In genomic region chr15:98780075-98780474, GRCm38 (mm10) we compare ENCODE assay signal across 16 mouse cellular contexts. TPM values are rescaled to one million over a fixed set of nuclear protein-coding genes. Genes with fewer than 3 reads are reported as not detected.
A peak's percentile ranks its signal among the peaks of the same experiment; 100 is the strongest.
DNase-seq lines count a peak whose midpoint lies in the region; ATAC-seq lines count a peak whose summit lies in the region.
"Had no signal": no experiment of that assay in that cellular context is flagged by ENCODE, and none has a peak within 500 bp of the region (broad histone marks: within the 10 kb centered on the region; RNA-seq: fewer than 3 reads in every experiment).

No protein-coding gene starts in this region.

- H3K27me3 ChIP-seq in midbrain, embryonic 11.5 days (ENCODE audit: control insufficient read depth, insufficient read depth, low read length): peaks cover 74% of the 10 kb centered on the region
- peaks cover 66% of the 10 kb centered on the region for H3K27me3 ChIP-seq in midbrain, embryonic 16.5 days (ENCODE audit: control insufficient read depth, insufficient read depth, low read depth, low read length)
- H3K27me3 ChIP-seq in forebrain, embryonic 11.5 days (ENCODE audit: control insufficient read depth, insufficient read depth, low read length): peaks cover 80% of the 10 kb centered on the region

- no peaks in the 10 kb centered on the region for H3K36me3 ChIP-seq in midbrain, embryonic 11.5 days (ENCODE audit: control insufficient read depth, insufficient read depth, low read length)
- H3K36me3 ChIP-seq in midbrain, embryonic 16.5 days (ENCODE audit: control insufficient read depth, insufficient read depth, low read length): no peaks in the 10 kb centered on the region
- no peaks in the 10 kb centered on the region for H3K36me3 ChIP-seq in forebrain, embryonic 11.5 days (ENCODE audit: control insufficient read depth, insufficient read depth, low read length)
- H3K36me3 ChIP-seq: forebrain, embryonic 10.5 days had no signal

- no peak overlapping the region for H3K27ac ChIP-seq in midbrain, embryonic 11.5 days (ENCODE audit: low read depth, low read length)
- no peak overlapping the region for H3K27ac ChIP-seq in midbrain, embryonic 16.5 days (ENCODE audit: low read length)
- H3K27ac ChIP-seq in forebrain, embryonic 11.5 days (ENCODE audit: low read depth, low read length): no peak overlapping the region
- H3K27ac ChIP-seq: forebrain, embryonic 10.5 days; hindbrain, embryonic 14.5 days; macrophage had no signal

- no peak overlapping the region for H3K9ac ChIP-seq in midbrain, embryonic 11.5 days (ENCODE audit: low read length)
- H3K9ac ChIP-seq in midbrain, embryonic 16.5 days (ENCODE audit: low read depth, low read length): no peak overlapping the region
- H3K9ac ChIP-seq in forebrain, embryonic 11.5 days (ENCODE audit: low read length): no peak overlapping the region
- H3K9ac ChIP-seq: hindbrain, embryonic 14.5 days had no signal

- ATAC-seq in midbrain, embryonic 11.5 days (ENCODE audit: low FRiP score): no peak
- no peak for ATAC-seq in midbrain, embryonic 16.5 days
- ATAC-seq in granulocyte monocyte progenitor cell, adult 5-6 weeks (replicated peaks; ENCODE audit: poor library complexity, severe bottlenecking): peak; percentile 48; the same call in 1 of the 2 replicates
- no peak for ATAC-seq in forebrain, embryonic 11.5 days (replicated peaks; ENCODE audit: low FRiP score)

- H3K4me3 ChIP-seq in midbrain, embryonic 11.5 days (ENCODE audit: low read depth, low read length): no peak overlapping the region
- no peak overlapping the region for H3K4me3 ChIP-seq in midbrain, embryonic 16.5 days (ENCODE audit: low read depth, low read length)
- no peak overlapping the region for H3K4me3 ChIP-seq in forebrain, embryonic 11.5 days (ENCODE audit: low read depth, low read length)
- H3K4me3 ChIP-seq: forebrain, embryonic 10.5 days had no signal

- no peak overlapping the region for H3K4me2 ChIP-seq in midbrain, embryonic 11.5 days
- no peak overlapping the region for H3K4me2 ChIP-seq in midbrain, embryonic 16.5 days (ENCODE audit: low read length)
- H3K4me2 ChIP-seq in forebrain, embryonic 11.5 days (ENCODE audit: low read depth, low read length, severe bottlenecking): no peak overlapping the region
- H3K4me2 ChIP-seq: hindbrain, embryonic 14.5 days had no signal

- peaks cover 16% of the 10 kb centered on the region for H3K4me1 ChIP-seq in midbrain, embryonic 11.5 days (ENCODE audit: control insufficient read depth, insufficient read depth, low read length)
- H3K4me1 ChIP-seq in midbrain, embryonic 16.5 days (ENCODE audit: control insufficient read depth, insufficient read depth, low read length): peaks cover 12% of the 10 kb centered on the region; the same call in 1 of the 2 replicates
- peaks cover 10% of the 10 kb centered on the region for H3K4me1 ChIP-seq in forebrain, embryonic 11.5 days (replicated peaks; ENCODE audit: control insufficient read depth, insufficient read depth, low read length)

- H3K9me3 ChIP-seq in midbrain, embryonic 11.5 days (ENCODE audit: control insufficient read depth, low read length): no peaks in the 10 kb centered on the region
- no peaks in the 10 kb centered on the region; the same call in 1 of the 2 replicates for H3K9me3 ChIP-seq in midbrain, embryonic 16.5 days (replicated peaks; ENCODE audit: control insufficient read depth, low read length, poor library complexity, severe bottlenecking)
- H3K9me3 ChIP-seq in forebrain, embryonic 11.5 days (ENCODE audit: control insufficient read depth, low read length): no peaks in the 10 kb centered on the region
- H3K9me3 ChIP-seq: forebrain, embryonic 10.5 days had no signal

- WGBS in midbrain, embryonic 11.5 days: 5% methylated on average over 8 of the region's 8 CpGs
- WGBS in midbrain, embryonic 16.5 days: under 1% methylated on average over 8 of the region's 8 CpGs
- WGBS in forebrain, embryonic 11.5 days: 3% methylated on average over 8 of the region's 8 CpGs

- DNase-seq in adrenal gland, postnatal 36 days: peak; percentile 39 to 40
- no peak for DNase-seq in adrenal gland, postnatal 10 days
- DNase-seq in midbrain, embryonic 11.5 days (ENCODE audit: low spot score, missing footprints): peak; percentile 84
- DNase-seq in skeletal muscle tissue, adult 2 months (ENCODE audit: low read depth, low spot score): peak; percentile 40
- no peak for DNase-seq in forebrain, embryonic 11.5 days (ENCODE audit: low spot score)
- no peak for DNase-seq in layer of hippocampus, adult 11-12 months (ENCODE audit: low spot score)
- DNase-seq: kidney, adult 9 months; spleen, adult 18-20 months had no signal

RNA-seq across cellular contexts. Expression of gene Wnt10b, which starts 2.1 kb away (rescaled TPM):
- 1 to 10 TPM; 1.1 to 1.3 TPM for total RNA-seq in adrenal gland, postnatal 36 days (2021)
- 1 to 10 TPM in 1 of 2 experiments, under 1 TPM in 1; 0.96 to 1.1 TPM for total RNA-seq in adrenal gland, postnatal 10 days (2021)
- polyA plus RNA-seq in midbrain, embryonic 11.5 days (2014; fragmentation: Nextera tagmentation; extraction: Ambion mirVana): 0.30 and 0.40 TPM in 2 replicates
- not detected in 2 replicates for polyA plus RNA-seq in midbrain, embryonic 16.5 days (2015; fragmentation: Nextera tagmentation; extraction: Ambion mirVana)
- 0.47 TPM in 1 of 2 replicates, not detected in the other for total RNA-seq in granulocyte monocyte progenitor cell, adult 5-6 weeks (2014; fragmentation: Nextera tagmentation)
- total RNA-seq in granulocyte monocyte progenitor cell, adult 5-6 weeks (2017): 0.26 TPM in 1 of 2 replicates, not detected in the other
- polyA plus RNA-seq in forebrain, embryonic 11.5 days (2014; fragmentation: Nextera tagmentation; extraction: Ambion mirVana): 0.41 and 0.43 TPM in 2 replicates
- total RNA-seq: liver, adult 2 months had no signal
- polyA plus RNA-seq: hindbrain, embryonic 14.5 days; liver, adult 2 months; macrophage had no signal

RNA-seq across cellular contexts. Expression of gene Wnt1, which starts 9.6 kb away (rescaled TPM):
- total RNA-seq in adrenal gland, postnatal 36 days (2021): not detected
- total RNA-seq in adrenal gland, postnatal 10 days (2021): under 1 TPM in 1 of 2 experiments, not detected in 1; 0.12 TPM
- 11.6 and 14.0 TPM in 2 replicates for polyA plus RNA-seq in midbrain, embryonic 11.5 days (2014; fragmentation: Nextera tagmentation; extraction: Ambion mirVana)
- polyA plus RNA-seq in midbrain, embryonic 16.5 days (2015; fragmentation: Nextera tagmentation; extraction: Ambion mirVana): 1.2 and 1.3 TPM in 2 replicates
- not detected in 2 replicates for total RNA-seq in granulocyte monocyte progenitor cell, adult 5-6 weeks (2014; fragmentation: Nextera tagmentation)
- total RNA-seq in granulocyte monocyte progenitor cell, adult 5-6 weeks (2017): not detected in 2 replicates
- 0.47 and 0.68 TPM in 2 replicates for polyA plus RNA-seq in forebrain, embryonic 11.5 days (2014; fragmentation: Nextera tagmentation; extraction: Ambion mirVana)
- total RNA-seq: adrenal gland, adult 18-20 months; layer of hippocampus, postnatal 25 days; liver, adult 2 months had no signal
- polyA plus RNA-seq: liver, adult 2 months; macrophage had no signal

RNA-seq across cellular contexts. Expression of gene Arf3, which starts 17.1 kb away (rescaled TPM):
- 100 to 1,000 TPM; 132 to 140 TPM for total RNA-seq in adrenal gland, postnatal 36 days (2021)
- 10 to 100 TPM; 92.4 to 94.7 TPM for total RNA-seq in adrenal gland, postnatal 10 days (2021)
- polyA plus RNA-seq in midbrain, embryonic 11.5 days (2014; fragmentation: Nextera tagmentation; extraction: Ambion mirVana): 28.1 and 33.4 TPM in 2 replicates
- 96.4 and 102 TPM in 2 replicates for polyA plus RNA-seq in midbrain, embryonic 16.5 days (2015; fragmentation: Nextera tagmentation; extraction: Ambion mirVana)
- 39.0 and 41.4 TPM in 2 replicates for total RNA-seq in granulocyte monocyte progenitor cell, adult 5-6 weeks (2014; fragmentation: Nextera tagmentation)
- 29.9 and 32.7 TPM in 2 replicates for total RNA-seq in granulocyte monocyte progenitor cell, adult 5-6 weeks (2017)
- polyA plus RNA-seq in forebrain, embryonic 11.5 days (2014; fragmentation: Nextera tagmentation; extraction: Ambion mirVana): 38.1 and 41.4 TPM in 2 replicates

RNA-seq across cellular contexts. Expression of gene Ddn, which starts 29.2 kb away (rescaled TPM):
- total RNA-seq in adrenal gland, postnatal 36 days (2021): under 1 TPM; 0.10 to 0.30 TPM
- under 1 TPM; 0.09 to 0.21 TPM for total RNA-seq in adrenal gland, postnatal 10 days (2021)
- 0.48 and 0.74 TPM in 2 replicates for polyA plus RNA-seq in midbrain, embryonic 11.5 days (2014; fragmentation: Nextera tagmentation; extraction: Ambion mirVana)
- 0.35 and 0.42 TPM in 2 replicates for polyA plus RNA-seq in midbrain, embryonic 16.5 days (2015; fragmentation: Nextera tagmentation; extraction: Ambion mirVana)
- total RNA-seq in granulocyte monocyte progenitor cell, adult 5-6 weeks (2014; fragmentation: Nextera tagmentation): not detected in 2 replicates
- total RNA-seq in granulocyte monocyte progenitor cell, adult 5-6 weeks (2017): not detected in 2 replicates
- not detected in 2 replicates for polyA plus RNA-seq in forebrain, embryonic 11.5 days (2014; fragmentation: Nextera tagmentation; extraction: Ambion mirVana)
- total RNA-seq: adrenal gland, adult 18-20 months; liver, adult 2 months had no signal
- polyA plus RNA-seq: liver, adult 2 months; macrophage had no signal

RNA-seq across cellular contexts. Expression of gene Prkag1, which starts 51.2 kb away (rescaled TPM):
- total RNA-seq in adrenal gland, postnatal 36 days (2021): 10 to 100 TPM; 68.3 to 87.0 TPM
- 10 to 100 TPM; 65.7 to 71.5 TPM for total RNA-seq in adrenal gland, postnatal 10 days (2021)
- 69.7 and 81.4 TPM in 2 replicates for polyA plus RNA-seq in midbrain, embryonic 11.5 days (2014; fragmentation: Nextera tagmentation; extraction: Ambion mirVana)
- polyA plus RNA-seq in midbrain, embryonic 16.5 days (2015; fragmentation: Nextera tagmentation; extraction: Ambion mirVana): 72.9 and 73.1 TPM in 2 replicates
- total RNA-seq in granulocyte monocyte progenitor cell, adult 5-6 weeks (2014; fragmentation: Nextera tagmentation): 34.2 and 63.8 TPM in 2 replicates
- total RNA-seq in granulocyte monocyte progenitor cell, adult 5-6 weeks (2017): 85.0 and 110 TPM in 2 replicates
- polyA plus RNA-seq in forebrain, embryonic 11.5 days (2014; fragmentation: Nextera tagmentation; extraction: Ambion mirVana): 89.4 and 92.5 TPM in 2 replicates

Comparison
In these comparisons a context has a peak if more than half of its experiments do, and no peak if none do; other contexts are left out.
1. DNase-seq: peak in adrenal gland, postnatal 36 days (2 of 2), midbrain, embryonic 11.5 days (single experiment) and skeletal muscle tissue, adult 2 months (single experiment); none in adrenal gland, postnatal 10 days (single experiment), forebrain, embryonic 11.5 days (single experiment) and layer of hippocampus, adult 11-12 months (single experiment).